Mouse (Mus musculus): Measurements from ENCODE around the gene Chit1. TPM values are rescaled to one million over a fixed set of nuclear protein-coding genes. Genes with fewer than 3 reads are reported as not detected.

The Chit1 gene
- total RNA-seq, 1 experiment from 2014 or later, result 0.55 TPM

- no peak for ATAC-seq (replicated peaks; ENCODE audit: low read depth, poor library complexity, severe bottlenecking)
These were observed 89.4 kb downstream of the Chit1 start for GRCm38 (mm10) chr1:134200481-134200880.

Other genes with a start within 250 kb of the Chit1 start
- not detected in 2 replicates for gene Optc, start 203.2 kb upstream of the Chit1 start, total RNA-seq (2017)
- gene Prelp, start 189.8 kb upstream of the Chit1 start, total RNA-seq (2017), result not detected in 2 replicates
- not detected in 2 replicates for gene Fmod, start 74.0 kb upstream of the Chit1 start, total RNA-seq (2017)
- gene Btg2, start 32.1 kb upstream of the Chit1 start, total RNA-seq (2017), result 87.7 and 93.6 TPM in 2 replicates
- gene Chil1, start 70.9 kb downstream of the Chit1 start, total RNA-seq (2017), result 3.1 and 8.3 TPM in 2 replicates
- not detected in 2 replicates for gene Mybph, start 82.2 kb downstream of the Chit1 start, total RNA-seq (2017)
- not detected in 2 replicates for gene Adora1, start 124.2 kb downstream of the Chit1 start, total RNA-seq (2017)
- not detected in 2 replicates for gene Myog, start 178.7 kb downstream of the Chit1 start, total RNA-seq (2017)
- gene Ppfia4, start 221.7 kb downstream of the Chit1 start, total RNA-seq (2017), result 5.1 and 5.3 TPM in 2 replicates